Mouse (Mus musculus) cerebellum, postnatal 10 days (tissue): ENCODE measurements around the gene Tesk2.

Experiments used
- DNase-seq, 2 experiments: peaks; one replicate each; pipeline ENCODE4 v3.0.0; 2021; ENCODE audit warnings: mixed read lengths in 2 of 2

Tesk2 gene

DNA sequence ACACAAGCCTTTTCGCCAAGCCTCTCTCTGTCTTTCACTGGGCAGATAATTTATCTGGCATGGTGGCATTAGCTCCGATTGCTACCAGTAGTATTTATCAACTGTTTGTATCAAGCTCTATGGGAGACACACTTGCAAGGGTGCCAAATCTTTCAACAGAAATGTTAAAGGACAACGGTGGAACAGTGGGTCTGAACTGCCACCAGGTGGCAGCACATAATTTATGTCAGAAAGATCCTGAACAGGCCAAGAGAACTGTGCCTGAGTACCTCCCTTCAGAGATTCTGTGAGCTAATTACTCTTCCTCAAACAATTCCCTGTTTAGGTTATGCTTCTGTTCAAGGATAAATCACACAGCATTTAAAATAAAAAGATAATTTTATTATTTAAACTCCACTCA lies 1.4 kb upstream of the Tesk2 start:
- peak; percentile 86 to 88 for DNase-seq

DNA sequence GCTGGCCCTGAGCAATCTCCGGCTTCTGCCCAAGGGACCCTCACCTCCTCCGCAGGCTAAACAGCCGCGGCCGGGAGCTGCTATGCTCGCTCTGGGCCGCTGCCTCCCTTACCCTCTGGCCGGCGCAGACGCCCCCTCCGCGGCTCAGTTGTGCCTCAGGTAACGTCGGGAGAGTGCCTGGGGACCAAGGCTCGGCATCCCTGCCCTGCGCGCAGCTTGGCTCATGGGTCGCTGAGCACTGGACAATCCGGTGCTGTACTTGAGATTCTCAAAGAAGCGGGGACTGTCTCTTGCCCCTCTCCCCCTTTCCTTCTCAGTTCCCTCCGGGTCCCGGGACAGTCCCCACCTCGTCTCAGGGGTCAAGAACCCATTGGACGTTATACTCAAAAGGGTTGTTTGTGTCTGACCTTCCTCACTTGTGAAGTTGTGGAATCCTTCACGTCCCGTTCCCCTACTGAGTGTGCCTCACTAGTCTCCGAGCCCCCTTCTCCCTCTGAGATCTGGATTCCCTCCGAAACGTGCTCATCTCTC lies 415 bp downstream of the Tesk2 start:
- no peak for DNase-seq

DNA sequence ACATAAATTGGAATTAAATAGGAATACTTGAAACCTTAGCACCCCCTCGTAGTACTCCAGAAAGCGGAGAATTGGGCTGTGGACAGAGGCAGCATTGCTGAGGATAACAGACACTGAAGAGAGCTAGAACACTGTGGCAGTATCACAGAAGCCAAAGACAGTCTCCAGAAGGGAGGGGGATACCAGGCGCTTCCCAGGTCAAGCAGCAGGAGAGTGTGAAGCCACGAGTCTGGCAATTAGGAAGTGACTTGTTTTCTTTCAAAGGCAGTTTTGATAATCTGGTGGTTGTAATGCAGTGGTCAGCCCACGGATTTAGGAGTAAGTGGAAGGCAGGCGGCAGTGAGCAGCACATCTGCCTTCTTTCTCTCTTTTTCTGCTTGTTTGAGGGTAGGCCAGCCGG lies 1.5 kb downstream of the Tesk2 start:
- no peak for DNase-seq

DNA sequence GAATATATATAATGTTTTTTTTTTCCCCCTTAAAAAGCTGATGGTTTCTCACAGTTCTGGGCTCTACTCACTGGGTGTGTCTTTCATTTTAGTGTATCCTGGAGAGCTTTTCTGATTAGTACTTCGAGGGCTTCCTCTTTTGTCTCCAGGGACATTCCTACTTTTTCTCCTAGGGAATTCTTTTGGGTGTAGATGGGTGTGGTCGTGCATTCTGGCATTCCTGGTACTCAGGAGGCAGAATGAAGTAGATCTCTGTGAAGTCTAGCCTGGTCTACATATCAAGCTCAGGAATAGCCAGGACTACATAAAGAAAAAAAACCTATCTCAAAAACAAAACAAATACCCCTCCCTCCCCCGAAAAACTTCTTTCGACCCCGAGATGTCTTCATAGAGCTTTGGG lies 4.7 kb downstream of the Tesk2 start:
- DNase-seq = no peak

DNA sequence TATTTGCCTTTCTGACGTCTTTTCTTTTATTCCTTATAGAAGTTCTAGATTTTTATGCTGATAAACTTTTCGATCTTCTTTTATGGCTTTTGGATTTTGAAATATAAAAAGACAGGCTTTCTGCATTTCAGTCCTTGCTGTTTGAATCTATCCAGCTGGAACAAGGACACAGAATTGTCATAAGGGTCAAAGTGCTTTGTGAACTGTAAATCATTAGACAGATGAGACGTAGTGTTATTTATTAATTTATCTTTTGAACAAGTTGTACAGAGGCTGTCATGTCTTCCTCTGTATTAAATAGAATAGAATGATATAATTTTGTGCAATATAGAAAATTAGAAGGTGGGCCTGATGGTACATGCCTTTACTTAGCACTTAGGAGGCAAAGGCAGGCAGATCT lies 6.7 kb downstream of the Tesk2 start:
- DNase-seq = no peak

GRCm38 (mm10) chr4:116729532-116729931 lies 8.8 kb downstream of the Tesk2 start:
- DNase-seq = no peak

GRCm38 (mm10) chr4:116731077-116731476 lies 10.3 kb downstream of the Tesk2 start:
- DNase-seq = no peak

- DNase-seq = no peak
These were observed 11.6 kb downstream of the Tesk2 start for GRCm38 (mm10) chr4:116732355-116732754.

GRCm38 (mm10) chr4:116734996-116735395 lies 14.2 kb downstream of the Tesk2 start:
- DNase-seq = no peak

- no peak for DNase-seq
These were observed 18.4 kb downstream of the Tesk2 start for GRCm38 (mm10) chr4:116738972-116739751.

DNA sequence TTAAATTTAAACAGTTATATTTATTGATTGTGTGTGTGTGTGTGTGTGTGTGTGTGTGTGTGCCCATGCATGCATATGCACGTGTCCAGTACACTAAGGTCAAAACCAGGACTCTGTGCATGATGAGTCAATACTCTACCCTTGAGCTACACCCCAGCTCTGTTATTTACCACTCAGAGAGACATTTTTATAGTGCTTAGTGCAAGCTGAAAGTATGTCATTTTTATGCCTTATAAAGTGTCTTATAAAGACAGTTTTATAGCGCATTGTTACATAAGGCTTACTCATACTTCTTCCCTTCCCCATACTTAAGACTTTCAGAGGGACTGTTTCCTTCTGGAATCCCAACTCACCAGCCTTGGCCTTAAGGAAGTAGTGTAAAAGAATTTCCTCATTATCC lies 29.0 kb downstream of the Tesk2 start:
- no peak for DNase-seq

GRCm38 (mm10) chr4:116761914-116762313 lies 41.2 kb downstream of the Tesk2 start:
- no peak for DNase-seq

DNA sequence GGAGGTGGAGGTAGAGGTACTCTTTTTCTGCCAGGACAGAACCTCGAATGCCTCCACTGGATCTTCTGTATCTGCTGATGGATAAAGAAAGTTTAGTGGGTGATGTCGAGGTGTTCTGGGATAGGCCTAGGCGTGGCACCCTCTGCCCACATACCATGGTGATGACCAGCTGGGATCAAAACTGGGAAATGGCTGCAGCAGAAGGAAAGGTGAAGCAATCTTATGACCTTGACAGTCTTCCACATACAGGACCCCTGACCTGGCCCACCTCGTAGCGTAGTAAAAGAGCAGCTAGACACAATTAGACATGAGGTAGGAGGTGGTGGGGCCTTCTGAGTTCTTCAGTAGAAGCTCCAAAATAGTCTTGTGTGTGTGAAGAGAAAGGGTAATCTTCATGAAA lies 43.3 kb downstream of the Tesk2 start:
- no peak for DNase-seq

- DNase-seq = no peak
These were observed 47.8 kb downstream of the Tesk2 start for GRCm38 (mm10) chr4:116768510-116768909.

DNA sequence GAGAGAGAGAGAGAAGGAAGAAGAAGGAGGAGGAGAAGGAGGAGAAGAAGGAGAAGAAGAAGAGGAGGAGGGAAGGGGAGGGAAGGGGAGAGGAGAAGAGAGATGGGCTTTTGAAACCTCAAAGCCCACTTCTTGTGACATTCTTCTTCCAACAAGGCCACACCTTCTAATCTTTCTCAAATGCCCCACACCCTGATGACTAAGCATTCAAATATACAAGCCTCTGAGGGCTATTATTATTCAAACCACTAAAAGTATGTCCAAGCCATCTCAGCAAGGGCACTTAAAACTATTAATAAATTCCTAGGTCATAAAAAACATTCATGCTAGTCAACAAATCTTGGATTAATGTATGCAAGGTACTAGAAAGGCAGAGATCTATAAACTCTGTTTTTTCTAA lies 48.3 kb downstream of the Tesk2 start:
- DNase-seq = no peak

DNA sequence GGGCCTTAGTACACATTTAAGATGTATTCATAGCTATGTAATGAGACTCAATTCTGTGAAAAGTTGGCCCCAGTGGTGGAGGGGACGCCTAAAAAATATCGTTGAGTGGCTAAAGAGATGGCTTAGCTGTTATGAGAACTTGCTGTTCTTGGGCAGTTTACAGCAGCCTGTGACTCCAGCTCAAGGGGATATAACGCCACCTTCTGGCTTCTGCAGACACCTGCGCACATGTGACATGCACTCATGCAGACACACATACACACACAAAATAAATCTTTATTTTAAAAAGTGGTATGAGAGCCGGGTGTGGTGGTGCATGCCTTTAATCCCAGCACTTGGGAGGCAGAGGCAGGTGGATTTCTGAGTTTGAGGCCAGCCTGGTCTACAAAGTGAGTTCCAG lies 55.6 kb downstream of the Tesk2 start:
- no peak for DNase-seq

DNA sequence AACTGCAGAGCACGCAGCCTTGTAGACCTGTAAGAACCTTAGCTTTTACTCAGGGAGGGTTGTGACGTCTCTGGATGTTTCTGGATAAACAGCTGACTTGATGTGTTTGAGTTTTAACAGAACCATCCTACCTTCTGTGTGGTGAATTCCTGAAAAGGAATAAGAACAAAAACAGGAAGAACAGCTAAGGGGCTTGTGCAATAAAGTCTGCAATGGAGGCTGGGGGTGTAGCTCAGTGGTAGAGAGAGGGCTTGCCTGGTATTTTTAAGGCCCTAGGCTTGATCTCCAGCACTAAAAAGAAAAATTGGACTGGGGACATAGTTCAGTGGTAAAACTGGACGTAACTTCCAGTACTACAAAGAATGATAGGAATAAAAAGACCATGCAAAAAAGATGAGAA lies 56.3 kb downstream of the Tesk2 start:
- DNase-seq = no peak

GRCm38 (mm10) chr4:116780541-116780940 lies 59.8 kb downstream of the Tesk2 start:
- no peak for DNase-seq

DNA sequence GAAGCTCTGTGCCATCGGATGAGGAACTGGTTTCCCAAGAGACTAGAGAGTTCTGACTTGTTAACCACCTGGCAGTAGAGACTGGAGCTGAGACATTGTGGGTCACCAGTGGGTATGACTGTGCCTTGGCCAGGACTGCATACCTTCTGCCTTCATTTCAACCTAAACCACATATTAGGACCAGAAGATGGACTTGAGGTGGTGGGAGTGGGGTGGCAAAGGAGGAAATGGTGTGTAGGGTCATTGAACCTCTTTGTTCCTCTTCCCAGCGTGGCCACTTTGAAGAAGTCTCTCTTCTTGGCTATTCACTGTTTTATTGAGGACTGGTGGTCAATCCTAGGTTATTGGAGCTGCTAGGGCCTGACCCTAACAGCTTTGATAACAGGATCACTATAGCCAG lies 60.6 kb downstream of the Tesk2 start:
- no peak for DNase-seq

GRCm38 (mm10) chr4:116782171-116782570 lies 61.4 kb downstream of the Tesk2 start:
- DNase-seq = peak in 1 of 2 experiments; percentile 21

DNA sequence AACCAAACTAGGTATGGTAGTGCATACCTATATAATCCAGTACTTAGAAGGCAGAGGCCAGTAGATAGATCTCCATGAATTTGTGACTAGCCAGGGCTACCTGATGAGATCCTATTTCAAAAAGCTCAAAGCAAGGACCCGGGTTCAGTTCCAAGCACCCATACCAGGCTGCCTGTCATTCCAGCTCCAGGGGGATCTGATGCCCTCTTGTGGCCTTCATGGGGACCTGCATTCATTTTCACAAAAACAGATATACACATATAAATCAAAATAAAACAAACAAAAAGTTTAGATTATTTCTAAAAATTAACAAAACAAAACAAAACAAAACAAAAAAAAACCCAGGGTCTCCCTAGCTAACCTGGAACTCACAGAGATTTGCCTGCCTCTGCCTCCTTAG lies 65.8 kb downstream of the Tesk2 start:
- DNase-seq = no peak

- no peak for DNase-seq
These were observed 67.4 kb downstream of the Tesk2 start for GRCm38 (mm10) chr4:116787985-116788760.

DNA sequence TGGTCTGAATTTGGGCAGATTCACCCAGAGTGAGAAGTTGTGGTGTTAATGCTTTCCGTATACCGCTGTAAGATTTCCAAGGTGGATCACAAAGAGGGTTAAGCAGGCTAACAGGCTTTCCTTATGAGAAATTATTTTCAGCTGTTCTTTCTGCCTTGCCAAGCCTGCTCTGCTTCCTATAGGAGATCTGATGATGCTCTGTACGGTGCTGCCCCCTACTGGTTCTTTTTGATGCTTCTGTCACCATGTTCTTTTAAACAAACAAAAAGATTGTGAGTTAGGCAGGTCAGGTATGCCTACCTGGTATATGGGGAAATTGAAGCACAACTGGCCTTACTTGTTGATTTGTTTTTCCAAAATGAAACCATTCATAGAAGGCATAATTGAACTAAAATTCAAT lies 68.2 kb downstream of the Tesk2 start:
- DNase-seq = peak; percentile 91 to 95

GRCm38 (mm10) chr4:116792453-116792852 lies 71.7 kb downstream of the Tesk2 start:
- DNase-seq = no peak
